Mouse (Mus musculus) midbrain, embryonic 10.5 days (tissue): ENCODE data around the gene Gpr182. TPM values are rescaled to one million over a fixed set of nuclear protein-coding genes. Genes with fewer than 3 reads are reported as not detected.

ENCODE experiments used
- DNase-seq: peaks from one replicate; pipeline ENCODE4 v3.0.0-alpha.2; 2017; ENCODE audit warnings: low spot score
- H3K27ac ChIP-seq: fragments of 300-500 bp; sonication (generic); replicated peaks from 2 replicates; pipeline ENCODE4 v1.5.1; 2016; ENCODE audit warnings: mild to moderate bottlenecking
- H3K27me3 ChIP-seq: fragments of 300-500 bp; sonication (generic); 2 replicates; pipeline ENCODE4 v1.6.1; 2016; ENCODE audit warnings: low read depth, mild to moderate bottlenecking; ENCODE audit not compliant: poor library complexity, severe bottlenecking
- H3K36me3 ChIP-seq: fragments of 300-500 bp; sonication (generic); 2 replicates; pipeline ENCODE4 v1.6.1; 2016; ENCODE audit warnings: mild to moderate bottlenecking, moderate library complexity
- H3K4me1 ChIP-seq: fragments of 300-500 bp; sonication (generic); 2 replicates; pipeline ENCODE4 v1.6.1; 2016
- H3K4me3 ChIP-seq: fragments of 300-500 bp; sonication (generic); 2 replicates; pipeline ENCODE4 v1.5.1; 2016; ENCODE audit warnings: mild to moderate bottlenecking, moderate library complexity
- H3K9me3 ChIP-seq: fragments of 300-500 bp; sonication (generic); replicated peaks from 2 replicates; pipeline ENCODE4 v1.6.1; 2016; ENCODE audit warnings: mild to moderate bottlenecking
- WGBS: fragments of 180-500 bp; shearing (Covaris S2); methylation state at CpG from one replicate; pipeline ENCODE4 v1.1.7; 2016; 5-methylcytosine and 5-hydroxymethylcytosine counted together
- polyA plus RNA-seq: library from polyadenylated mRNA; unstranded; fragments of >200 nt; fragmentation: Nextera tagmentation; extraction: Ambion mirVana; gene quantifications from 2 replicates; pipeline ENCODE4 v1.2.1, GENCODE M21; 2016

Gene Gpr182
- polyA plus RNA-seq, 1 experiment from 2014 or later = 0.32 TPM

DNA sequence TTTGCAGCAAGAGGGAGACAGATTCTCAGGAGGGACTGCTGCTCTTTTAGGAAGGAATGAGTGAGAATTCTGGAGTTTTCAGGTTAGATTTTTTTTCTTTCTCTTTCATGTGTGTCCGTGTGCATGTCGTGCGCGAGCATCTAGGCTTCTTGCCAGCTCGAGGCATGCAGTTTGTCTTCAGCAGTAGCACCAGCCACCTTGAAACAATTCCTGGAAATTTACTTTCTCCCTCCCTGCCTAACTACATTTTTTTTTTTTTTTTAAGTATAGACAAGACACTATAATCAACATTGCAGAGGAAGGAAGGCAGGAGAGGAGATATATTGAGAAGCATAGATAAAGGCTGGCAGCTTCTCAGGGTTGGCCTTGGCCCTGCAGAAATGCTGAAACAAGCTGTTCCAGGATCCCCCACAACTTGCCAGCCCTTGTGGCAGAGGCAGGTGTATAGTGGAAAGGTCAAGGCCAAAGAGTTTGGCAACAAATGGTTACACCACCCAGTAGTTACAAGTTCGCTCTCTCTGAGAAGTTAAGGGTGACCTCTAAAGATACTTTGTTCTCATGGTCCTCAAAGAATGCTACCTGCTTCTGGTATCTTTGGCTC lies 3.1 kb upstream of the Gpr182 start:
- peaks cover 9% of the 10 kb centered on the region for H3K4me1 ChIP-seq
- H3K4me3 ChIP-seq = no peak overlapping the region
- H3K27me3 ChIP-seq = peaks cover 6% of the 10 kb centered on the region
- whole genome bisulfite sequencing = 83% methylated on average over 6 of the region's 6 CpGs
- no peak overlapping the region for H3K27ac ChIP-seq
- DNase-seq = no peak
- H3K9me3 ChIP-seq = no peaks in the 10 kb centered on the region
- H3K36me3 ChIP-seq = no peaks in the 10 kb centered on the region

DNA sequence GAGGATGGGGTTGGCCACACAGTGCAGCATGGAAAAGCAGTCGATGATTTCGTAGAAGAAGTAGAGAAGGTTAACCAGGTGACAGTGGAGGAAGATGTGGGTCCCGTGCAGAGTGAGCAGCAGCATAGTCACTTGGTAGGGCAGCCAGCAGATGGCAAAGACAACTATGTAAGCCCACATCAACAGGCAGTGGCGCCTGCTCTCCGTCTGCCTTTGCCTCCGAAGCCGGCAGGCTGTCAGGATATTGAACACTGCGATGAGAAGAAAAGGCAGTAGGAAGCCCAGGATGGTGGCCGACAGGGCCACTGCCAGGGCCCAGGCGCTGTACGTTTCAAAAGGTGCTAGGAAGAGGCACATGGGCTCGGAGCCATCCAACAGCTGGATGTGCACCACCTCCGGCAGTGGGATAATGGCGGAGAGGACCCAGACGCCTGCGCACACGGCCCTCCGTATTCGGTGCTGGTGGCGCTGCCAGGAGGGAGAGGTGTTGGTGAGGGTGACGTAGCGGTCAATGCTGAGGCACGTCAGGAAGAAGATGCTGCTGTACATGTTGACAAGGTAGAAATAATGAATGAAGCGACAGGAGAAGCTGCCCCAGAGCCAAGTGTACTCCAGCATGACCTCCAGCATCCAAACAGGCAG lies 1.3 kb downstream of the Gpr182 start:
- no peaks in the 10 kb centered on the region for H3K9me3 ChIP-seq
- H3K27me3 ChIP-seq = peaks cover 7% of the 10 kb centered on the region
- 53% methylated on average over 24 of the region's 24 CpGs for WGBS
- peaks cover 39% of the 10 kb centered on the region for H3K36me3 ChIP-seq
- peaks cover 26% of the 10 kb centered on the region for H3K4me1 ChIP-seq
- DNase-seq = no peak
- peak overlapping the region; percentile 38 for H3K27ac ChIP-seq
- peak overlapping the region; percentile 33 for H3K4me3 ChIP-seq

DNA sequence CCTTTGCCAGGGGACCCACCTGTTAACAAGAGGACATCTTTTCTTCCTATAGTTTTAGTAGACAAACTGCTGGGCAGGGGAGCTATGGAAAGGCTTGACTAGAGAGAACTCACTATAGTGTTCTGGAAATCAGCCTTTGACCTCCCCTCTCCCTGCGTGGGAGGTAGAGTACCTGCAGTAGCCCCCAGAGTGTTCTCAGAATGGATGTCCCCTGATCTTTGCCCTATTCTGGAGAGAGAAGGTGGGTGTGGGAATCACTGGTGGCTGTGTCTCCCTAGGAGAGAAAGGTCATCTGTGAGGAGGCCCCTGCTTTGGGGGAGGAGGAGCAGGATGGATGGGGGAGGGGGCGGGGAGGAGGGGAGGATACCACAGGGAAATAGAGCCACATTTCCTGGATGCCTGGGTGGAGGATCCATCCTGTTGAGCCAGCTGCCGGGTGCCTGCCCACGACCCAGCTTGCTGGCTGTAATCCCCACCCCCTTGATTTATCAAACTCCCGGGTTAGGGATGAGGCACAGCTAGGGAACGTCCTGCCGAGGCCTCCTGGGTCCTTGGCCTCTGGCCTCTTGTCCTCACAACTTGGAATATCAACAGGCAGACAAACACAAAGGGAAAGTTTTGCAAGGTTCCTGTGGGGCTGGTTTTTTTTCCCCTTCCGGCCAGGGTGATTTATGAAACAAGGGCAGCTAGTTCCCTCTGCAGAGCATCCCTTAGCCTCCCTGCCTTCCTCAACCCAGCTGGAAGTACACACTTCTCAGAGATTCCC lies 2.5 kb downstream of the Gpr182 start:
- 8% methylated on average over 7 of the region's 8 CpGs for WGBS
- H3K9me3 ChIP-seq = no peaks in the 10 kb centered on the region
- H3K36me3 ChIP-seq = peaks cover 50% of the 10 kb centered on the region
- peaks cover 7% of the 10 kb centered on the region for H3K27me3 ChIP-seq
- H3K4me3 ChIP-seq = no peak overlapping the region
- peak; percentile 22 for DNase-seq
- H3K4me1 ChIP-seq = peaks cover 26% of the 10 kb centered on the region
- H3K27ac ChIP-seq = peak overlapping the region; percentile 28; the same call in 1 of the 2 replicates

DNA sequence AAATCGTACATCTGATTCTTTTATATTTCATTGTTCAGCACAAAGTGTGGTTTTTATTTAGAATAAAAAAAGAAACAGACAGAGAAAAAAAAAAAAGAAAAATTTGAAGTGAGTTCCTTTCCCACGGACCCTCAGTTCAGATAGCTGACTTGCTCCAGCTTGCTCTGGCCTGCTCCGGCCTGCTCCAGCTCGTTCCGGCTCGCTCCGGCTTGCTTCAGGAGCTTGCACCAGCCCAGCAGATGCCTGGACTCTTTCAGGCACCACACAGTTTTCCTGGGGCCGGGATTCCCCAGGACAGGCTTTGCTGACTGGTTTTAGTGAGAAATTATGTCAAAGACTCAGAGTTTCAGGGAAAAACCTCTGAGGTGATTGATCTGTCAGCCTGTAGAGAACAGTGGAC lies 4.3 kb downstream of the Gpr182 start:
- Histone ChIP-seq H3K4me1 (peaks cover 26% of the 10 kb centered on the region), H3K36me3 (peaks cover 68% of the 10 kb centered on the region), H3K9me3 (peaks cover 10% of the 10 kb centered on the region), H3K27me3 (peaks cover 7% of the 10 kb centered on the region), H3K4me3 (no peak overlapping the region), H3K27ac (no peak overlapping the region)
- no peak for DNase-seq
- WGBS = 96% methylated on average over 8 of the region's 8 CpGs

DNA sequence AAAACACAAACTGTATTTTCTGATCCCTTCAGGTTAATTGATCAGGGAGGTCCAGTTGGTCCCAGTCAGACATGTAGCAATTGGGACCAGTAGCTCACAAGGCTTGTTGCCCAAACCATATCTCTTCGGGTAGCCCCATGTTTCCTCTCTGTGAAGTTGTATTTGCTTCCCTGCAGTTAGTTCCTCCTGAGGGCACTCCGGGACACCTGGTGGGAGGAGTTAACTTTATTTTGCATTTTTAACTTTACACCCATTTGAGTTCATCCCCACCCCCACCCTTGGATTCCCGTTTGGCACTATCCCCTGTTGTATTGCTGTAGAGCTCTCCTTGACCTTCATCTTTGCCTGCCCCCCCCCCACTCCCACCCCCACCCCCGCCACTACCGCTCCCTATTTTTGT lies 5.6 kb downstream of the Gpr182 start:
- WGBS = 91% methylated on average over 5 of the region's 5 CpGs
- peaks cover 81% of the 10 kb centered on the region for H3K36me3 ChIP-seq

DNA sequence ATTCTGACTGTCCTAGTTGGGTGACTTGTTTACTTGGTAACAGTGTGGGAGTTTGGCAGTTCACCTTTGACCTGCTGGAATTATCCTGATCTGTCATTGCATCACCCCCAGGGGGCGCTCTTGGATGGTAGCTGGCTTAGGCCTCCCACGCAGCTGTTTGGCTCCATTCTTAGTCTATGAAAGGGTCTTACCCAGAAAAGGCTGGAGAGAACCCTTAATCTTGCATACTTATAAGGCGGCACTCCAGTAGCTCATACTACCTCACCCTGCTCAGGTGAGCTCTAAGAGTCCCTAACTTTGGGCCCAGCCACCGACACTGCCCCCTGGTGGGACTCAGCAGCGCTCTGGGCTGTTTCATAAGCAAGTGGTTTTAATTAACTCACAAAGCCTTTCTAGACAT lies 6.9 kb downstream of the Gpr182 start:
- peaks cover 81% of the 10 kb centered on the region for H3K36me3 ChIP-seq
- peaks cover 35% of the 10 kb centered on the region for H3K4me1 ChIP-seq
- peaks cover 1% of the 10 kb centered on the region; the same call in 1 of the 2 replicates for H3K27me3 ChIP-seq
- H3K4me3 ChIP-seq = no peak overlapping the region
- 66% methylated on average over 5 of the region's 5 CpGs for WGBS
- peaks cover 10% of the 10 kb centered on the region for H3K9me3 ChIP-seq
- H3K27ac ChIP-seq = no peak overlapping the region
- peak; percentile 48 for DNase-seq

More for the DNA sequence above, 5.6 kb downstream of the Gpr182 start:
- DNase-seq = no peak
- H3K4me3 ChIP-seq = no peak overlapping the region
- peaks cover 10% of the 10 kb centered on the region for H3K9me3 ChIP-seq
- peaks cover 7% of the 10 kb centered on the region for H3K27me3 ChIP-seq
- no peak overlapping the region for H3K27ac ChIP-seq
- H3K4me1 ChIP-seq = peaks cover 32% of the 10 kb centered on the region

DNA sequence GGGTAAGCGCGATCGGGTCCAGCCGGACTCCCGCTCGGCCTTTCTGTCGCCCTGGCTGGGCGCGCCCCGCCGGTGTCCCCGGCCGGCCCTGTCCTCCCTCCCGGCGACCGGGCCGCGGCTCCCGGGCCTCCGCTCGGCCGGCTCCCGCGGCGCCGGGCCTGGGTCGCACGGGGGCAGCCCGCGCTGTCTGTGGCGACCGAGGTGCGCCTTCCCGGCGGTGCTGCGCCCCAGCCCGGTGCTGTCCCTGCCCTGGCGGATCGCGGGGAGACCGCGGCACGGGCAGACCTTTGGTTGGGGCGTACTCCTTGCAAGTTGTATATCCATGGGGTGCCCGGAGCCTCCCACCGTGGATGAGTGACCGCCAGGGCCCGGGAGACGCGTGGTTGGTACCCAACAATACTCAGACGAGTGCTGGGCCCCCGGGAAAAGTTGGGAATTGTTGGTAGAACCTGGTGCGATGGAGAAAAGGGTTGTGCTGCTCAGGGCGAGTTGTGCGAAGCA lies 11.8 kb downstream of the Gpr182 start:
- under 1% methylated on average over 54 of the region's 55 CpGs for WGBS
- peaks cover 38% of the 10 kb centered on the region for H3K36me3 ChIP-seq
- H3K4me3 ChIP-seq = peak overlapping the region; percentile 97
- peaks cover 24% of the 10 kb centered on the region for H3K4me1 ChIP-seq
- H3K27me3 ChIP-seq = peaks cover 4% of the 10 kb centered on the region
- H3K27ac ChIP-seq = peak overlapping the region; percentile 96
- peaks cover 10% of the 10 kb centered on the region for H3K9me3 ChIP-seq
- DNase-seq = peak; percentile 62

DNA sequence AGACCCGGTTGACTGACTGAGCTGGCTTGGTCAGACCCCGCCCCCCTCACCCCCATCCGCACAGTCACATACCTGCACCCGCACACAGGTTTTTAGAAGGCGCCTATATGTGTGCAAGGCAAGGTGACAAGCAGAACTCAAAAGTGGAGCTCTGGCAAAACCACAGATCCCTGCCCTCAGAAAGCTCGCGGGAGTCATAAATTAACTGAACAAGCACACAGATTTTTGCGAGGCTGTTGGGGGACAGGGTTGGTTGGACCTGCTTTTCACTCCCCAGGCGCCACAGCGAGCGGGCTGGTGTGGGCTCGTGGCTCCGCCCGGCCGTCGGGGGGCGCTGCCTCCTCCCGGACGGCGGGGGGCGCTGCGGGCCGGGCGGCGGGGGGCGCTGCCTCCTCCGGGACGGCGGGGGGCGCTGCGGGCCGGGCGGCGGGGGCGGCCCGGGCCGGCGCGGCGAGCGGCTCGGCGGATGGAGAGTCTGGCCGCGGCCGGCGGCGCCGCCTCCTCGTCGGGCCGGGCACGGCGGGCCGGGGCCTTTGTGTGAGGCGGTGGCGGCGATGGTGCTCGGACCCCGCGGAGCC lies 12.4 kb downstream of the Gpr182 start, which contains the start of gene Zbtb39:
Zbtb39 (plus strand) TSS at position 456 of the 578 bp plus-strand sequence.
- peak; percentile 75 for DNase-seq
- H3K4me3 ChIP-seq = peak within 1 kb of the TSS; percentile 97
- 5% methylated on average over 55 of the region's 61 CpGs for WGBS

DNA sequence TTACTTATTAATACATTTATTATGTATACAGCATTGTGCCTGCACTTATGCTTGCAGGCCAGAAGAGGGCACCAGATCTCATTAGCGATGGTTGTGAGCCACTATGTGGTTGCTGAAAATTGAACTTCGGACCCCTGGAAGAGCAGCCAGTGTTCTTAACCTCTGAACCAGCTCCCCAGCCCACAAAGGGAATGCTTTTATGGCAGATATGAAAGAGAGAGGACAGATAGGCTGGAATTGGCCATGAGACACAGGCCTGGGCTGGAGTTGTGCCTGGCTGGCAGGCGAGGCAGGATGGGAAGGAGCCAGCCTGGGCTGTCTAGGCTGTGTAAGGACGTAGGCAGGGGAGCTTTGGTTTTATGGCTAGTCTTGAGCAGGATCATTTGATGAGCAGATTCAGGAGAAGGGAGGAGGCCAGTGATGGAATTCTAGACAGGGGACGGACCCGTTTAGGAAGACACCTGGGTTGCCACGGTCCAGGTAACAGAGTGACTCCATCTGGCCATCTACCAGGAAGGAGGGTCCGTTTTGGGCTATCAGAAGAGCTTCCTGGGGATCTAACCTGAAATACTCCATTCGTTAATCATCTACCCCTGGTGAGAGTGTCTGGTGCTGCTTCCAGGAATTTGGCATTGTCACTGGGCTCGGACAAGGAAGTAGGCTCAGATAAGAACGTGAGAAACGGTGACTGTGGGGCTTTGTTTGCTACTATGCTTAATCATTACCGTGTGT lies 13.2 kb downstream of the Gpr182 start:
- whole genome bisulfite sequencing = 55% methylated on average over 13 of the region's 13 CpGs
- peaks cover 24% of the 10 kb centered on the region for H3K36me3 ChIP-seq
- H3K27ac ChIP-seq = no peak overlapping the region
- H3K27me3 ChIP-seq = peaks cover 4% of the 10 kb centered on the region
- DNase-seq = peak; percentile 29
- peaks cover 5% of the 10 kb centered on the region for H3K9me3 ChIP-seq
- peak overlapping the region; percentile 97; the same call in 1 of the 2 replicates for H3K4me3 ChIP-seq
- H3K4me1 ChIP-seq = peaks cover 24% of the 10 kb centered on the region

More for the DNA sequence above, 12.4 kb downstream of the Gpr182 start, which contains the start of gene Zbtb39:
- peaks cover 32% of the 10 kb centered on the region for H3K36me3 ChIP-seq
- H3K9me3 ChIP-seq = peaks cover 10% of the 10 kb centered on the region
- peaks cover 4% of the 10 kb centered on the region for H3K27me3 ChIP-seq
- H3K4me1 ChIP-seq = peaks cover 24% of the 10 kb centered on the region
- H3K27ac ChIP-seq = peak within 1 kb of the TSS; percentile 96

DNA sequence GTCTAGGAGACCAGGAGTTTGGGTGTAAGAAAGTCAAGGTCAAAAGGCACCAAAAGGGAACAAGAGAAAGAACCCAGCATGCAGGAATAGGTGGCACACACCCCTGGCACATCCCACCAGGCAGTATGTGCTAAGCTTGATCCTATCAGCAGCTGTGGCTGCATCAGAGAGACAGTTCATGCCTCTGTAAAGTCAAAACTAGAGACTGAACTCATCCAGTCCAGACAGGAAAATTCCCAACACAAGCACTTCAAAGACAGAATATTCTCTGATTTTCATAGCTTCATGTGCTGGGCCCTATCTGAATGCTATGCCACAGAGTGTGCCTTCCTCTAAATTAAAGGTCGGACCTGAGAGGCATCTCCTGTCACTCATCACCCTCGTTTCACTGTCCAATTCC lies 14.0 kb downstream of the Gpr182 start:
- 30% methylated on average over 2 of the region's 2 CpGs for WGBS
- DNase-seq = no peak
- no peak overlapping the region for H3K27ac ChIP-seq
- no peak overlapping the region for H3K4me3 ChIP-seq
- H3K9me3 ChIP-seq = no peaks in the 10 kb centered on the region
- peaks cover 24% of the 10 kb centered on the region for H3K4me1 ChIP-seq
- peaks cover 4% of the 10 kb centered on the region for H3K27me3 ChIP-seq
- peaks cover 16% of the 10 kb centered on the region for H3K36me3 ChIP-seq

DNA sequence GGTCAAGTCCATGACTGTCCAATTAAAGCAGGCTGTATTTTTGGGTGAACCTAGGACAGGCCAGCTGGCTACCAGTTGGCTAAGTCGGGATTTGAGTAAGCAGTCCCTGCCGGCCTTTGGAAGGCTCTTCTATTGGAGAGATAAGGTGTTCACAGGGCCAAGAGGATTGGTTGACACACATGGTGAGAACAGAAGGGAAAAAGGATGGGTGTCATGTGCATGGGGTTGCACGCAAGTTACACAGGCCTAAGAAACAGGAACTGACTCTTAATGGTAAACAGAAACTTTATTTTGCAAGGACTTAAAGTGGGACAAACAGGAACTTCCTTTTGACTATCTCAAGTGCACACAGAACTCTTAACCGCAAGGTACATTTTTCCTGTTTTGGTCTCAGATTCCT lies 14.6 kb downstream of the Gpr182 start:
- Histone ChIP-seq H3K36me3 (peaks cover 10% of the 10 kb centered on the region), H3K9me3 (no peaks in the 10 kb centered on the region), H3K27me3 (peaks cover 10% of the 10 kb centered on the region), H3K27ac (no peak overlapping the region), H3K4me1 (peaks cover 24% of the 10 kb centered on the region), H3K4me3 (no peak overlapping the region)
- DNase-seq = no peak
- WGBS = 81% methylated on average over 4 of the region's 4 CpGs

DNA sequence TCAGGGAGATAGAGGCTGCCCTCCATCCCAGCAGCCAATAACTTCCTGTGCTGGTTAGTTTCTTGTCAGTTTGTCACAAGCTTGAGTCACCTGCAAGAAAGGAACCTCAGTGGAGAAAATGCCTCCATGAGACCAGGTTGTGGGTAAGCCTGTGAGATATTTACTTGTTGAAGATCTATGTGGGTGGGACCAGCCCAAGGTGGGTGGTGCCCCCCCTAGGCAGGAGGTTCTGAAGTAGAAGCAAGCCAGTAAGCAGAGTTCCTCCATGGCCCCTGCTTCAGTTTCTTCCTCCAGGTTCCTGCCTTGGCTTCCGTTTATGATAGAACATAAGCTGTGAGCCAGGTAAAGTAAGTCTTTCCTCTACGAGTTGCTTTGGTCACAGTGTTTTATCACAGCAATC lies 15.3 kb downstream of the Gpr182 start:
- Histone ChIP-seq H3K36me3 (peaks cover 3% of the 10 kb centered on the region), H3K4me3 (no peak overlapping the region), H3K27ac (no peak overlapping the region), H3K27me3 (peaks cover 10% of the 10 kb centered on the region), H3K9me3 (no peaks in the 10 kb centered on the region), H3K4me1 (peaks cover 23% of the 10 kb centered on the region)
- WGBS = 82% methylated on average over 2 of the region's 2 CpGs
- DNase-seq = no peak
